ENCODE assay signal across 10 mouse cellular contexts in genomic region chr5:127756671-127757423, GRCm38 (mm10).
A peak's percentile ranks its signal among the peaks of the same experiment; 100 is the strongest.
DNase-seq lines count a peak whose midpoint lies in the region; ATAC-seq and TF ChIP-seq lines count a peak whose summit lies in the region.
"Had no signal": no experiment of that assay in that cellular context is flagged by ENCODE, and none has a peak within 500 bp of the region (broad histone marks: within the 10 kb centered on the region; RNA-seq: fewer than 3 reads in every experiment).

No protein-coding gene starts in this region.

- H3K9me3 ChIP-seq in kidney, postnatal 0 days (replicated peaks; ENCODE audit: low read length), result no peaks in the 10 kb centered on the region
- H3K9me3 ChIP-seq: limb, embryonic 12.5 days had no signal

- H3K9ac ChIP-seq in kidney, postnatal 0 days (ENCODE audit: low read depth, low read length), result no peak overlapping the region
- H3K9ac ChIP-seq: limb, embryonic 12.5 days had no signal

- no peaks in the 10 kb centered on the region for H3K4me1 ChIP-seq in cerebellum, adult 2 months (ENCODE audit: control insufficient read depth, insufficient read depth, low read length)
- H3K4me1 ChIP-seq in kidney, postnatal 0 days (replicated peaks; ENCODE audit: insufficient read depth, low read length), result no peaks in the 10 kb centered on the region
- no peaks in the 10 kb centered on the region for H3K4me1 ChIP-seq in testis, adult 2 months (ENCODE audit: control insufficient read depth, insufficient read depth, low read length)
- H3K4me1 ChIP-seq: limb, embryonic 12.5 days had no signal

- WGBS in cerebellum, adult 2 months, result 91% methylated on average over 4 of the region's 4 CpGs
- WGBS in kidney, postnatal 0 days, result 82% methylated on average over 4 of the region's 4 CpGs

- TF ChIP-seq POLR2A in cerebellum, adult 2 months (IDR thresholded peaks at IDR 0.05; ENCODE audit: borderline replicate concordance, insufficient read depth, low read length), result no peak
- TF ChIP-seq POLR2A in testis, adult 2 months (IDR thresholded peaks at IDR 0.05; ENCODE audit: control insufficient read depth, low read depth, low read length), result no peak

- DNase-seq in cerebellum, adult 2 months, result no peak
- no peak for DNase-seq in cerebellum, adult 18-20 months
- DNase-seq in kidney, postnatal 0 days (ENCODE audit: low spot score), result no peak
- DNase-seq in kidney, adult 11 months, result no peak
- no peak for DNase-seq in testis, postnatal 14 days (ENCODE audit: low spot score)
- DNase-seq in embryo, embryonic 11 days, result no peak
- DNase-seq in urinary bladder, postnatal 14 days (ENCODE audit: low spot score), result no peak
- DNase-seq: gastrocnemius, postnatal 14 days had no signal

- H3K27ac ChIP-seq in cerebellum, adult 2 months (ENCODE audit: insufficient read depth, low read length), result no peak overlapping the region
- no peak overlapping the region for H3K27ac ChIP-seq in kidney, postnatal 0 days
- no peak overlapping the region for H3K27ac ChIP-seq in testis, adult 2 months (ENCODE audit: control insufficient read depth, insufficient read depth, low read depth, low read length)
- H3K27ac ChIP-seq: limb, embryonic 12.5 days had no signal

- no peaks in the 10 kb centered on the region for H3K36me3 ChIP-seq in kidney, postnatal 0 days (ENCODE audit: insufficient read depth, low read length)
- no peaks in the 10 kb centered on the region for H3K36me3 ChIP-seq in testis, adult 2 months (ENCODE audit: control insufficient read depth, insufficient read depth, low read length)
- H3K36me3 ChIP-seq: limb, embryonic 12.5 days had no signal

- no peak for ATAC-seq in kidney, postnatal 0 days (replicated peaks; ENCODE audit: low FRiP score, low read depth)

- H3K4me3 ChIP-seq in cerebellum, adult 2 months (replicated peaks; ENCODE audit: insufficient read depth, low read depth, low read length), result no peak overlapping the region
- no peak overlapping the region for H3K4me3 ChIP-seq in kidney, postnatal 0 days (replicated peaks; ENCODE audit: low read depth, low read length)
- H3K4me3 ChIP-seq in testis, adult 2 months (ENCODE audit: control insufficient read depth, low read depth, low read length), result no peak overlapping the region
- H3K4me3 ChIP-seq: limb, embryonic 12.5 days had no signal

- 0 out of 2 replicates have a peak, but pooled peaks have one; percentile 28 for TF ChIP-seq CTCF in cerebellum, adult 2 months (IDR thresholded peaks at IDR 0.05; ENCODE audit: borderline replicate concordance, insufficient read depth, low read depth, low read length)
- peak; percentile 56 for TF ChIP-seq CTCF in kidney, postnatal 0 days (IDR thresholded peaks at IDR 0.05; ENCODE audit: low read depth)
- TF ChIP-seq CTCF in testis, adult 2 months (IDR thresholded peaks at IDR 0.05; ENCODE audit: control insufficient read depth, insufficient read depth, insufficient replicate concordance, low read depth, low read length), result peak; percentile 71; the same call in 1 of the 2 replicates

- H3K4me2 ChIP-seq in kidney, postnatal 0 days (ENCODE audit: low read length), result no peak overlapping the region
- H3K4me2 ChIP-seq: limb, embryonic 12.5 days had no signal

- H3K27me3 ChIP-seq in cerebellum, adult 2 months (ENCODE audit: control insufficient read depth, insufficient read depth, low read length), result no peaks in the 10 kb centered on the region; the same call in 1 of the 2 replicates
- H3K27me3 ChIP-seq in kidney, postnatal 0 days (ENCODE audit: insufficient read depth, low read length), result no peaks in the 10 kb centered on the region
- H3K27me3 ChIP-seq in testis, adult 2 months (ENCODE audit: control insufficient read depth, insufficient read depth, low read length), result no peaks in the 10 kb centered on the region
